Mouse (Mus musculus) midbrain, postnatal 0 days (tissue): Measurements from ENCODE around the gene Zhx3. TPM values are rescaled to one million over a fixed set of nuclear protein-coding genes. Genes with fewer than 3 reads are reported as not detected.
A peak's percentile ranks its signal among the peaks of the same experiment; 100 is the strongest.

Experiments
- ATAC-seq: fragments of 200-750 bp; cut with Nextera tagmentation; 2 replicates; pipeline ENCODE4 v1.8.0; 2017; ENCODE audit warnings: moderate number of reproducible peaks, mild to moderate bottlenecking, moderate TSS enrichment, moderate library complexity; ENCODE audit not compliant: low FRiP score
- DNase-seq: peaks from one replicate; pipeline ENCODE4 v3.0.0-alpha.2; 2015; ENCODE audit warnings: low spot score
- H3K27ac ChIP-seq: fragments of 300-500 bp; sonication (generic); 2 replicates; pipeline ENCODE4 v1.5.1; 2014; ENCODE audit warnings: low read depth, mild to moderate bottlenecking, low read length, mixed read lengths
- H3K27me3 ChIP-seq: fragments of 300-500 bp; sonication (generic); 2 replicates; pipeline ENCODE4 v1.6.1; 2014; ENCODE audit warnings: low read length, control low read depth, mixed read lengths; ENCODE audit not compliant: insufficient read depth
- H3K36me3 ChIP-seq: fragments of 300-500 bp; sonication (generic); 2 replicates; pipeline ENCODE4 v1.6.1; 2014; ENCODE audit warnings: low read length, control low read depth, mixed read lengths; ENCODE audit not compliant: insufficient read depth
- H3K4me1 ChIP-seq: fragments of 300-500 bp; sonication (generic); 2 replicates; pipeline ENCODE4 v1.6.1; 2014; ENCODE audit warnings: mild to moderate bottlenecking, control low read depth, antibody characterized with exemption, low read length, mixed read lengths; ENCODE audit not compliant: insufficient read depth
- H3K4me2 ChIP-seq: fragments of 300-500 bp; sonication (generic); 2 replicates; pipeline ENCODE4 v1.6.1; 2014; ENCODE audit warnings: low read depth, mild to moderate bottlenecking, low read length, mixed read lengths; ENCODE audit not compliant: poor library complexity, severe bottlenecking
- H3K4me3 ChIP-seq: fragments of 300-500 bp; sonication (generic); 2 replicates; pipeline ENCODE4 v1.5.1; 2014; ENCODE audit warnings: low read depth, mild to moderate bottlenecking, low read length, moderate library complexity
- H3K9ac ChIP-seq: fragments of 300-500 bp; sonication (generic); replicated peaks from 2 replicates; pipeline ENCODE4 v1.6.1; 2014; ENCODE audit warnings: mild to moderate bottlenecking, low read length, moderate library complexity, mixed read lengths; ENCODE audit not compliant: poor library complexity, severe bottlenecking
- H3K9me3 ChIP-seq: fragments of 300-500 bp; sonication (generic); 2 replicates; pipeline ENCODE4 v1.6.1; 2016; ENCODE audit warnings: low read length, control low read depth
- CTCF ChIP-seq: IDR thresholded peaks from 2 replicates; pipeline ENCODE4 v1.5.1; 2016; ENCODE audit warnings: antibody characterized with exemption, mild to moderate bottlenecking
- WGBS: fragments of 180-500 bp; shearing (Covaris S2); extraction: QIAGEN DNeasy Blood & Tissue Kit; methylation state at CpG from one replicate; pipeline ENCODE4 v1.1.7; 2014; 5-methylcytosine and 5-hydroxymethylcytosine counted together
- polyA plus RNA-seq: library from polyadenylated mRNA; unstranded; fragments of >200 nt; fragmentation: Nextera tagmentation; extraction: Ambion mirVana; gene quantifications from 2 replicates; pipeline ENCODE4 v1.2.1, GENCODE M21; 2015
- total RNA-seq: library from RNA; depleted of rRNA; stranded (reverse); fragments of >200 nt; gene quantifications from 2 replicates; pipeline ENCODE4 v1.2.3, GENCODE M21; 2014

The Zhx3 gene
- total and polyA plus RNA-seq, 2 experiments from 2014 or later, result 18.7 to 43.9 TPM

DNA sequence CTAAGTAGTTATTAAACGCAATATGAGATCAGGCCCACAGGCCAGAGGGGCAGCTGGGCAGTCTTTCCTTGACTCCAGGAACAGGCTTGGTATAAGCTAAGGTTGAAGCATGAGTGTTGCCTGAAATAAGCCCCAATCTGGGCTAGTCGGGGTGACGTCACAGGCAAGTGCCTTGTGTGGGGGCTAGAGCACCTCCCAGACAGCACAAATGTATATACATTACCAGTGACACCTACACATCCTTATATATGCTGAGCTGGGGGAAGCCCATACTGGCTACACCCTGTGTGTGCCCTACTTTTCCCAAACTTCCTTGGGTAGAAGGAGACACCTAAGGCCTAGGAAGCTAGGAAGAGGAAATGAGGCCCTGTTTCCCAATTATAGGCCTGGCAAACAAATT, 143.8 kb downstream of the Zhx3 start:
- no peak overlapping the region for H3K9ac ChIP-seq
- 90% methylated on average over 3 of the region's 3 CpGs for WGBS
- ATAC-seq, result no peak
- no peaks in the 10 kb centered on the region for H3K9me3 ChIP-seq
- peaks cover 15% of the 10 kb centered on the region for H3K4me1 ChIP-seq
- no peaks in the 10 kb centered on the region; the same call in 1 of the 2 replicates for H3K36me3 ChIP-seq
- no peak overlapping the region for H3K4me2 ChIP-seq
- H3K4me3 ChIP-seq, result no peak overlapping the region
- TF ChIP-seq CTCF, result no peak
- no peaks in the 10 kb centered on the region for H3K27me3 ChIP-seq
- DNase-seq, result no peak
- H3K27ac ChIP-seq, result no peak overlapping the region

DNA sequence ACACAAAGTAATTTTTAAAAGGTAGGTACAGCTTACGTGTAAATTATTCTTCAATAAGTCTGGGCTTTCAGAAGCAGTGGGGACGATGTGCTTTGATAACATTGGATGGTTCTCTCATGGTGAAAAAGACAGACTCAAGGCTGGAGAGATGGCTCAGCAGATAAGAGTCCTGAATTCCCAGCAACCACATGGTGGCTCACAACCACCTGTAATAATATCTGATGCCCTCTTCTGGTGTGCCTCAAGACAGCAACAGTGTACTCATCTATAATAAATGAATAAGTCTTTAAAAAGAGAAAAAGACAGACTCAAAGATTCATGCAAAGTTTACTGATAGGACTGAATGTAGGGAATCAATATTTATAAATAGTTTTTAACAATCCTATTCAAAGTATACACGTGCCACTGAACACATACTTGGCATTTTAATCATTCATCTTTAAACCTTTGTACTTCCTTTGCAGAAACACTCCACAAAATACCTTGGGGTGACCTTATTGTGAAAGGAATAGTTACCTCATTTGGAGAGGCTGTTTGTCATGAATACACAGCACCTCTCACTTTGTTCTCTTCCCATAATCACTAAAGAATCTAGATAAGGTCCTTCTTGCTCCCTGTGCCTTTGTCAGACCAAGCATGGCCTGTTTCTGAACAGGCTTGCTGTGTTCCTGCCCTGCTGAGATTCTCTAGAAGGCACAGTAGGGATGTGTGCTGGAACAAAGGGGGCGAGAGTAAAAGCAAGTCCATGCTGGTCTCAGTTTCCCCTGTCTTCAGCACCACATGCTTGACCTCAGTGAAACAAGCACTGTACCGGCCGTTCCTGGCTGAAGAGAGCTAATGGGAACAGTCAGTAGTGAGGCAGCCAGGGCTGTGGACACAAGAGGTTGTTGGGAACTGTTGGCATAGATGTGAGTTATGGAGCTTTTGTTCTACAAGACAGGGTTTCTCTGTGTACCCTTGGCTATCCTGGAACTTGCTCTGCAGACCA, 146.6 kb downstream of the Zhx3 start:
- Histone ChIP-seq H3K9me3 (no peaks in the 10 kb centered on the region), H3K4me1 (peaks cover 5% of the 10 kb centered on the region; the same call in 1 of the 2 replicates), H3K9ac (no peak overlapping the region), H3K4me2 (no peak overlapping the region), H3K36me3 (peaks cover 8% of the 10 kb centered on the region), H3K27ac (no peak overlapping the region), H3K4me3 (no peak overlapping the region), H3K27me3 (no peaks in the 10 kb centered on the region)
- DNase-seq, result no peak
- no peak for ATAC-seq
- WGBS, result 88% methylated on average over 6 of the region's 6 CpGs
- TF ChIP-seq CTCF, result peak; percentile 44

DNA sequence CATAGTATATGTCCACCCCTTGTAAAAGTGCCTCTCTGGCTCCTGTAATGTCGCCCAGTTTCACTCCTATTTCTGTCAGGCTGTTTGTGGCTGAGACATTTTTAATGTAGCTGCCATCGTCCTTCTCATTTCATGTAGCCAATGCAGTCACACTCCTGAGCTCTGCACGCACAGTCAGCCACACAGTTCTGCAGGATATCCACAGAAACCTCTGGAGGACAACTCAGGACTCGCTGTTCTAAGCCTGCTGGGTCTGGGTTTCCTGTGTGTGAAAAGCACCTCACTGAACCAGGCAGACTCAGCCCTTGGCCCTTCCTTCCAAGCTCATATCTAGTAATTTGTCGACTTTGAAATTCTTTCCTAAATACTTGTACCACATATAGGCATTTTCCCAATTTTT, 148.3 kb downstream of the Zhx3 start:
- 87% methylated on average over 5 of the region's 5 CpGs for WGBS
- no peaks in the 10 kb centered on the region for H3K27me3 ChIP-seq
- no peak overlapping the region for H3K4me2 ChIP-seq
- peaks cover 17% of the 10 kb centered on the region for H3K36me3 ChIP-seq
- H3K27ac ChIP-seq, result no peak overlapping the region
- DNase-seq, result no peak
- TF ChIP-seq CTCF, result no peak
- H3K4me1 ChIP-seq, result no peaks in the 10 kb centered on the region
- no peak for ATAC-seq
- H3K9ac ChIP-seq, result no peak overlapping the region
- H3K4me3 ChIP-seq, result no peak overlapping the region
- H3K9me3 ChIP-seq, result no peaks in the 10 kb centered on the region

DNA sequence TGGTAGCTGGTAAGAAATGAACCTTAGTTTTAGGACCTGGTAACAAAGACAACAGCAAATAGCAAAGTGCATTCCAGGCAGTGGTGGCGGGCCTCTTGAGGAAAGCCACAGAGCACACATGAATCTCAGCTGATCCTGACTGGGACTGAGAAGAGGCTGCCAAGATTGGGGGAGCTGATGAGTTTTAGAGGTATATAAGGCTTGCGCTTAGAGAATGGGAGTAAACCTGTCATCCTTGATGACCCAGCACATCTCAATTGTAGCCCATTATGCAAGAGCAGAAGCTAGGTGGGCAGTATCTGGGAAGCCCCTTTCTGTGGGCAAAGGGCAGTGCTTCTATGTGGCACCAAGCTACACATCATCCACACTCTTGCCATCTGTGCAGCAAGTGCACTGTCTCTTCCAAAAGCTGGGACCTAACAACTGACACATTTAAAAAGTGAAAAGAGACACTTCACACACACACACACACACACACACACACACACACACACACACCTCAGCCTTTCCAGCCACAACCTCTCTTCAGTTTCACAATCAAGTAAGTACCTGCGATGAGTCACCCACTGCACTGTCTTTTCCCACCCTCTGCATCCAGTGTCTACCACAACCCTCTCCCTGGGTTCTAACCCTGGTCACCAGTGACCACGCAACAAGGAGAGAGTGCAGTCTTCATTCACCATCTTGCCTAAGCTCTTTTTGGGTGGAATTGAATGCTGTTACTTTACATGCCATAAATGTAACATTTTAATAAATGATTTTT, 149.0 kb downstream of the Zhx3 start:
- no peaks in the 10 kb centered on the region for H3K9me3 ChIP-seq
- no peak overlapping the region for H3K9ac ChIP-seq
- no peak overlapping the region for H3K4me3 ChIP-seq
- peaks cover 18% of the 10 kb centered on the region for H3K36me3 ChIP-seq
- no peak overlapping the region for H3K4me2 ChIP-seq
- H3K27me3 ChIP-seq, result no peaks in the 10 kb centered on the region
- H3K4me1 ChIP-seq, result no peaks in the 10 kb centered on the region
- no peak for DNase-seq
- 97% methylated on average over 4 of the region's 4 CpGs for WGBS
- no peak for TF ChIP-seq CTCF
- no peak for ATAC-seq
- H3K27ac ChIP-seq, result no peak overlapping the region

DNA sequence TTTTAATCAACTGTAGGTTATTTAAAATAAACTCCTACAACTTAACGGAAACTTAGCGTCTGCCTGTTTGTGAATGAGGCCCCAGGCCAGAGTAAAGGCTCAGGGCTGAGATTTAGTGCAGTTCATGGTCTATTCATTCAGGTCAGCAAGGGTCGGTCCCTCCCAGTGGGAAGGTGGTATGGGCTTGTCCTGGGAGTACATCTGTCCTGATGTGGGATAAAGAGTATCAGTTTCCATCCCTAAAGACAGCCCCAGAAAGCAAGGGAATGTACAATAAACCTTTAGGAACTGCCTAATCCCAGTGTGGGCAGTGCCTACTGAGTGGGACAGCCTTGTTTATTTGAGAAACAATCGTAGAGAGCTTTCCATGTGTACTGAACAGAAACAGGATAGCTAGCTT, 150.1 kb downstream of the Zhx3 start:
- Histone ChIP-seq H3K9ac (no peak overlapping the region), H3K4me2 (no peak overlapping the region), H3K27me3 (no peaks in the 10 kb centered on the region), H3K9me3 (no peaks in the 10 kb centered on the region), H3K4me3 (no peak overlapping the region), H3K4me1 (no peaks in the 10 kb centered on the region), H3K36me3 (peaks cover 25% of the 10 kb centered on the region), H3K27ac (no peak overlapping the region)
- no peak for ATAC-seq
- TF ChIP-seq CTCF, result no peak
- DNase-seq, result no peak
- WGBS, result 78% methylated on average over 4 of the region's 4 CpGs

DNA sequence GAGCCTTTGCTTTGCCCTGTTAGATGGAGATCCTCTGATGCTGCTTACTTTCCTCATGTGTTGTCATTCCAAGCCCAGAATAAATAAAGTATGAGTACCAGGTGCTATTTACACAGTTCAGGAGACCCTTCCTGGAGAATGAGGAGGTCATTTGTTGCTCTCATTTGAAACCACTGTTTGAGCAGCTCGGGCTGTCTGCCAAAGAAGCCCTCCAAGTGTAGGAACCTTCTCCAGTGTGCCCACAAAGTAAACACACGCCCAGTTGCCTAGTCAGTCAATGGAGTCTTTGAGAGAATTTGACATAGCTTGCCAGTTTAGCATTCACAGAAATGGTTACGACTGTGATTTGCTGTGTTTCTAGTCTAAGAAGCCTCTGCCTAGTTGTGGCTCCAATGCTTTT, 154.0 kb downstream of the Zhx3 start:
- no peak overlapping the region for H3K9ac ChIP-seq
- H3K36me3 ChIP-seq, result peaks cover 40% of the 10 kb centered on the region
- H3K4me1 ChIP-seq, result no peaks in the 10 kb centered on the region
- 71% methylated on average over 3 of the region's 3 CpGs for WGBS
- H3K4me3 ChIP-seq, result no peak overlapping the region
- no peak overlapping the region for H3K4me2 ChIP-seq
- peak; percentile 73 for DNase-seq
- no peaks in the 10 kb centered on the region for H3K27me3 ChIP-seq
- ATAC-seq, result no peak
- no peaks in the 10 kb centered on the region for H3K9me3 ChIP-seq
- no peak for TF ChIP-seq CTCF
- no peak overlapping the region for H3K27ac ChIP-seq
